Mouse (Mus musculus): ENCODE measurements around the gene Gm2956.
"Not testable (repeated sequence)": the region's sequence is repeated elsewhere in the genome, so short reads cannot be mapped to it uniquely, and the experiment has no call there.

- not testable (repeated sequence) for TF ChIP-seq POLR2A (IDR thresholded peaks at IDR 0.05; ENCODE audit: insufficient read length, low read depth); USF1 (IDR thresholded peaks at IDR 0.05; ENCODE audit: low read depth); TCF12 (IDR thresholded peaks at IDR 0.05; ENCODE audit: insufficient read depth, poor library complexity, severe bottlenecking); SRF (IDR thresholded peaks at IDR 0.05; ENCODE audit: control insufficient read depth, insufficient read length, low read depth); E2F4 (IDR thresholded peaks at IDR 0.05; ENCODE audit: insufficient read depth); REST (IDR thresholded peaks at IDR 0.05; ENCODE audit: insufficient read depth, insufficient read length); CEBPB (IDR thresholded peaks at IDR 0.05; ENCODE audit: insufficient read depth, poor library complexity, severe bottlenecking); MYOD1 (IDR thresholded peaks at IDR 0.05; ENCODE audit: control insufficient read depth in 1 of 3, insufficient read length in 2 of 3, low read depth in 2 of 3); MAX (IDR thresholded peaks at IDR 0.05; ENCODE audit: low read depth); POLR2AphosphoS2 (IDR thresholded peaks at IDR 0.05; ENCODE audit: insufficient read length, low read depth); TCF3 (IDR thresholded peaks at IDR 0.05; ENCODE audit: insufficient read length, low read depth)
Measured at GRCm38 (mm10) chr14:3333406-3333805, 979 bp downstream of the Gm2956 start.

Data from myocyte (in vitro differentiated cells).